Mouse (Mus musculus): ENCODE results near the gene Fars2. TPM values are rescaled to one million over a fixed set of nuclear protein-coding genes. Genes with fewer than 3 reads are reported as not detected.

Fars2 gene
- polyA plus RNA-seq, 1 experiment from 2014 or later = 31.0 TPM

- Histone ChIP-seq H3K4me1 (replicated peaks) (no peaks in the 10 kb centered on the region), H3K27me3 (ENCODE audit: insufficient read depth, poor library complexity, severe bottlenecking) (no peaks in the 10 kb centered on the region), H3K9me3 (no peaks in the 10 kb centered on the region), H3K27ac (no peak overlapping the region), H3K4me3 (no peak overlapping the region), H3K36me3 (no peaks in the 10 kb centered on the region)
- DNase-seq (ENCODE audit: low spot score) = no peak
- WGBS = 73% methylated on average over 2 of the region's 2 CpGs
Observed at GRCm38 (mm10) chr13:36714101-36714500, 596.9 kb downstream of the Fars2 start.

- H3K4me1 ChIP-seq (replicated peaks) = no peaks in the 10 kb centered on the region
- no peaks in the 10 kb centered on the region for H3K9me3 ChIP-seq
- H3K4me3 ChIP-seq = no peak overlapping the region
- H3K27me3 ChIP-seq (ENCODE audit: insufficient read depth, poor library complexity, severe bottlenecking) = peaks cover 20% of the 10 kb centered on the region
- no peak overlapping the region for H3K27ac ChIP-seq
- no peaks in the 10 kb centered on the region for H3K36me3 ChIP-seq
- no peak for DNase-seq (ENCODE audit: low spot score)
- WGBS = 51% methylated on average over 2 of the region's 2 CpGs
Observed at GRCm38 (mm10) chr13:36716708-36717107, 599.5 kb downstream of the Fars2 start.

- Histone ChIP-seq H3K27me3 (ENCODE audit: insufficient read depth, poor library complexity, severe bottlenecking) (peaks cover 26% of the 10 kb centered on the region), H3K4me1 (replicated peaks) (no peaks in the 10 kb centered on the region), H3K4me3 (no peak overlapping the region), H3K27ac (no peak overlapping the region), H3K36me3 (no peaks in the 10 kb centered on the region), H3K9me3 (no peaks in the 10 kb centered on the region)
- no peak for DNase-seq (ENCODE audit: low spot score)
- 76% methylated on average over 3 of the region's 3 CpGs for WGBS
Observed at GRCm38 (mm10) chr13:36717376-36717775, 600.2 kb downstream of the Fars2 start.

- Histone ChIP-seq H3K4me3 (no peak overlapping the region), H3K27me3 (ENCODE audit: insufficient read depth, poor library complexity, severe bottlenecking) (peaks cover 57% of the 10 kb centered on the region), H3K4me1 (replicated peaks) (peaks cover 25% of the 10 kb centered on the region), H3K9me3 (no peaks in the 10 kb centered on the region), H3K27ac (no peak overlapping the region), H3K36me3 (no peaks in the 10 kb centered on the region)
- WGBS = 91% methylated on average over 5 of the region's 5 CpGs
- no peak for DNase-seq (ENCODE audit: low spot score)
Observed at GRCm38 (mm10) chr13:36720297-36721017, 603.2 kb downstream of the Fars2 start.

- no peak for DNase-seq (ENCODE audit: low spot score)
- H3K4me1 ChIP-seq (replicated peaks) = peaks cover 35% of the 10 kb centered on the region
- no peaks in the 10 kb centered on the region for H3K9me3 ChIP-seq
- H3K4me3 ChIP-seq = no peak overlapping the region
- no peak overlapping the region for H3K27ac ChIP-seq
- H3K27me3 ChIP-seq (ENCODE audit: insufficient read depth, poor library complexity, severe bottlenecking) = peaks cover 76% of the 10 kb centered on the region
- H3K36me3 ChIP-seq = no peaks in the 10 kb centered on the region
Observed at GRCm38 (mm10) chr13:36722309-36722708, 605.1 kb downstream of the Fars2 start.

GRCm38 (mm10) chr13:36723726-36724300 is 606.6 kb downstream of the Fars2 start:
- peak overlapping the region; percentile 53; the same call in 1 of the 2 replicates for H3K27ac ChIP-seq
- DNase-seq (ENCODE audit: low spot score) = peak; percentile 24
- H3K4me1 ChIP-seq (replicated peaks) = peaks cover 40% of the 10 kb centered on the region
- no peaks in the 10 kb centered on the region for H3K9me3 ChIP-seq
- H3K27me3 ChIP-seq (ENCODE audit: insufficient read depth, poor library complexity, severe bottlenecking) = peaks cover 91% of the 10 kb centered on the region
- H3K36me3 ChIP-seq = no peaks in the 10 kb centered on the region
- WGBS = under 1% methylated on average over 15 of the region's 15 CpGs
- H3K4me3 ChIP-seq = no peak overlapping the region

- Histone ChIP-seq H3K27me3 (ENCODE audit: insufficient read depth, poor library complexity, severe bottlenecking) (peaks cover 99% of the 10 kb centered on the region), H3K27ac (peak overlapping the region; percentile 63; the same call in 1 of the 2 replicates), H3K4me1 (replicated peaks) (peaks cover 40% of the 10 kb centered on the region), H3K4me3 (peak overlapping the region; percentile 34), H3K36me3 (no peaks in the 10 kb centered on the region), H3K9me3 (no peaks in the 10 kb centered on the region)
- peak; percentile 68 for DNase-seq (ENCODE audit: low spot score)
- under 1% methylated on average over 40 of the region's 40 CpGs for WGBS
Observed at GRCm38 (mm10) chr13:36724533-36725470, 607.6 kb downstream of the Fars2 start.

- H3K36me3 ChIP-seq = no peaks in the 10 kb centered on the region
- H3K4me3 ChIP-seq = 0 out of 2 replicates have a peak overlapping the region, but pooled peaks have one; percentile 49
- DNase-seq (ENCODE audit: low spot score) = no peak
- H3K9me3 ChIP-seq = no peaks in the 10 kb centered on the region
- H3K27ac ChIP-seq = peak overlapping the region; percentile 85; the same call in 1 of the 2 replicates
- peaks cover 100% of the 10 kb centered on the region for H3K27me3 ChIP-seq (ENCODE audit: insufficient read depth, poor library complexity, severe bottlenecking)
- 3% methylated on average over 8 of the region's 8 CpGs for WGBS
- peaks cover 40% of the 10 kb centered on the region for H3K4me1 ChIP-seq (replicated peaks)
Observed at GRCm38 (mm10) chr13:36725881-36726280, 608.7 kb downstream of the Fars2 start.

- peak; percentile 59 for DNase-seq (ENCODE audit: low spot score)
- peak overlapping the region; percentile 49 for H3K4me3 ChIP-seq
- peak overlapping the region; percentile 85 for H3K27ac ChIP-seq
- H3K4me1 ChIP-seq (replicated peaks) = peaks cover 40% of the 10 kb centered on the region
- H3K9me3 ChIP-seq = no peaks in the 10 kb centered on the region
- H3K27me3 ChIP-seq (ENCODE audit: insufficient read depth, poor library complexity, severe bottlenecking) = peaks cover 100% of the 10 kb centered on the region
- WGBS = under 1% methylated on average over 24 of the region's 24 CpGs
- H3K36me3 ChIP-seq = no peaks in the 10 kb centered on the region
Observed at GRCm38 (mm10) chr13:36726551-36726950, 609.3 kb downstream of the Fars2 start.

GRCm38 (mm10) chr13:36726951-36727778 is 610.0 kb downstream of the Fars2 start:
- Histone ChIP-seq H3K9me3 (no peaks in the 10 kb centered on the region), H3K4me1 (replicated peaks) (peaks cover 44% of the 10 kb centered on the region), H3K36me3 (no peaks in the 10 kb centered on the region), H3K27me3 (ENCODE audit: insufficient read depth, poor library complexity, severe bottlenecking) (peaks cover 100% of the 10 kb centered on the region), H3K27ac (peak overlapping the region; percentile 85), H3K4me3 (peak overlapping the region; percentile 49)
- DNase-seq (ENCODE audit: low spot score) = peak; percentile 67
- under 1% methylated on average over 34 of the region's 34 CpGs for WGBS

GRCm38 (mm10) chr13:36727779-36728470 is 610.7 kb downstream of the Fars2 start:
- Histone ChIP-seq H3K27ac (peak overlapping the region; percentile 85), H3K4me1 (replicated peaks) (peaks cover 41% of the 10 kb centered on the region), H3K27me3 (ENCODE audit: insufficient read depth, poor library complexity, severe bottlenecking) (peaks cover 100% of the 10 kb centered on the region), H3K9me3 (no peaks in the 10 kb centered on the region), H3K4me3 (peak overlapping the region; percentile 49), H3K36me3 (no peaks in the 10 kb centered on the region)
- WGBS = under 1% methylated on average over 23 of the region's 23 CpGs
- peak; percentile 38 for DNase-seq (ENCODE audit: low spot score)

All from hindbrain, embryonic 10.5 days (tissue).